Mouse (Mus musculus): ENCODE results near the gene Agpat2.

Gene Agpat2

GRCm38 (mm10) chr2:26603720-26604671 lies at the start of gene Agpat2:
TSS of gene Agpat2 (minus strand) at chr2:26604417.
- DNase-seq = peak; percentile 74 to 76

GRCm38 (mm10) chr2:26646643-26647293 lies 42.6 kb upstream of the Agpat2 start:
- peak; percentile 48 to 64 for DNase-seq

GRCm38 (mm10) chr2:26643942-26644341 lies 39.7 kb upstream of the Agpat2 start:
- no peak for DNase-seq

- no peak for DNase-seq
These were observed 36.9 kb upstream of the Agpat2 start for GRCm38 (mm10) chr2:26641006-26641647.

GRCm38 (mm10) chr2:26639838-26640830 lies 35.9 kb upstream of the Agpat2 start:
- DNase-seq = peak; percentile 80 to 84

GRCm38 (mm10) chr2:26639083-26639482 lies 34.9 kb upstream of the Agpat2 start:
- peak; percentile 51 to 61 for DNase-seq

GRCm38 (mm10) chr2:26638572-26638971 lies 34.4 kb upstream of the Agpat2 start:
- no peak for DNase-seq

- DNase-seq = no peak
These were observed 33.8 kb upstream of the Agpat2 start for GRCm38 (mm10) chr2:26638039-26638438.

GRCm38 (mm10) chr2:26637316-26637932 lies 33.2 kb upstream of the Agpat2 start:
- DNase-seq = no peak

- no peak for DNase-seq
These were observed 32.1 kb upstream of the Agpat2 start for GRCm38 (mm10) chr2:26636325-26636635.

- no peak for DNase-seq
These were observed 31.5 kb upstream of the Agpat2 start for GRCm38 (mm10) chr2:26635489-26636324.

- no peak for DNase-seq
These were observed 30.6 kb upstream of the Agpat2 start for GRCm38 (mm10) chr2:26634629-26635488.

- no peak for DNase-seq
These were observed 29.8 kb upstream of the Agpat2 start for GRCm38 (mm10) chr2:26633953-26634530.

- DNase-seq = no peak
These were observed 28.6 kb upstream of the Agpat2 start for GRCm38 (mm10) chr2:26632541-26633395.

GRCm38 (mm10) chr2:26628792-26629437 lies 24.7 kb upstream of the Agpat2 start:
- no peak for DNase-seq

- DNase-seq = peak; percentile 54 to 57
These were observed 23.9 kb upstream of the Agpat2 start, which contains the start of gene Fam69b for GRCm38 (mm10) chr2:26627921-26628739. TSS of gene Fam69b (plus strand) at chr2:26628457.

GRCm38 (mm10) chr2:26626081-26626480 lies 21.9 kb upstream of the Agpat2 start:
- no peak for DNase-seq
